Mouse (Mus musculus) hindbrain, embryonic 14.5 days (tissue): Measurements from ENCODE around the gene P2ry2. TPM values are rescaled to one million over a fixed set of nuclear protein-coding genes. Genes with fewer than 3 reads are reported as not detected.

Experiments used
- ATAC-seq: fragments of 200-750 bp; cut with Nextera tagmentation; 2 replicates; pipeline ENCODE4 v1.8.0; 2017; ENCODE audit warnings: moderate number of reproducible peaks, mild to moderate bottlenecking, moderate TSS enrichment, moderate library complexity; ENCODE audit not compliant: low FRiP score
- DNase-seq: peaks from one replicate; pipeline ENCODE4 v3.0.0-alpha.2; 2015; ENCODE audit warnings: low spot score
- H3K27ac ChIP-seq: fragments of 300-500 bp; sonication (generic); 2 replicates; pipeline ENCODE4 v1.5.1; 2014; ENCODE audit warnings: mild to moderate bottlenecking, moderate library complexity
- H3K27me3 ChIP-seq: fragments of 300-500 bp; sonication (generic); 2 replicates; pipeline ENCODE4 v1.6.1; 2014; ENCODE audit warnings: mild to moderate bottlenecking, low read length, mixed read lengths; ENCODE audit not compliant: control insufficient read depth, insufficient read depth
- H3K36me3 ChIP-seq: fragments of 300-500 bp; sonication (generic); replicated peaks from 2 replicates; pipeline ENCODE4 v1.6.1; 2014; ENCODE audit not compliant: control insufficient read depth, insufficient read depth
- H3K4me1 ChIP-seq: fragments of 300-500 bp; sonication (generic); replicated peaks from 2 replicates; pipeline ENCODE4 v1.6.1; 2014; ENCODE audit warnings: antibody characterized with exemption, low read length, mixed read lengths; ENCODE audit not compliant: control insufficient read depth, insufficient read depth
- H3K4me2 ChIP-seq: fragments of 300-500 bp; sonication (generic); replicated peaks from 2 replicates; pipeline ENCODE4 v1.6.1; 2014; ENCODE audit warnings: mild to moderate bottlenecking, moderate library complexity
- H3K4me3 ChIP-seq: fragments of 300-500 bp; sonication (generic); replicated peaks from 2 replicates; pipeline ENCODE4 v1.5.1; 2014; ENCODE audit warnings: mild to moderate bottlenecking, low read length
- H3K9ac ChIP-seq: fragments of 300-500 bp; sonication (generic); 2 replicates; pipeline ENCODE4 v1.6.1; 2014
- H3K9me3 ChIP-seq: fragments of 300-500 bp; sonication (generic); 2 replicates; pipeline ENCODE4 v1.6.1; 2016; ENCODE audit warnings: low read length; ENCODE audit not compliant: control insufficient read depth
- WGBS: fragments of 180-500 bp; shearing (Covaris S2); extraction: QIAGEN DNeasy Blood & Tissue Kit; methylation state at CpG from one replicate; pipeline ENCODE4 v1.1.7; 2014; 5-methylcytosine and 5-hydroxymethylcytosine counted together
- polyA plus RNA-seq: library from polyadenylated mRNA; unstranded; fragments of >200 nt; fragmentation: Nextera tagmentation; extraction: Ambion mirVana; gene quantifications from 2 replicates; pipeline ENCODE4 v1.2.1, GENCODE M21; 2014

The P2ry2 gene
- polyA plus RNA-seq, 1 experiment from 2014 or later, result 0.20 TPM

DNA sequence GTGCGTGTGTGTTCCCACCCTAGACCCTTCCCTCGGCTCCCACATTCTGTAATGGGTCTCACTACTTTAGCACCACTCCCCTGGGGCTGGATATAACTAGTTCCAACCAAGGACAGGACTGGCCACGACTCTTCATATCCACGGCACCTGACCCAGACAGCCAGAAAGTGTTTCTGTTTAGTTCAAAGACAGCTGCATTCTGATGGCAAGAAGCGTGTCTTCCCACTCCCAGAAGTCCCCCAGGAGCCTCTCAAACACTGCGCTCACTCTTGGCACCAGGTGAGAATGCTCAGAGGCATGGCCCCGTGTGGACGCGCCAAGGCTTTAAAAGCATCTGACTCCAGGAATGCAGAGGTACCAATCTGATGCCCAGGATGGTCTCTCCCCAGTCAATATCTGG, 16.3 kb upstream of the P2ry2 start:
- ATAC-seq (no peak), DNase-seq (no peak)
- no peak overlapping the region for H3K4me2 ChIP-seq
- H3K27ac ChIP-seq, result no peak overlapping the region
- H3K4me1 ChIP-seq, result no peaks in the 10 kb centered on the region
- H3K36me3 ChIP-seq, result no peaks in the 10 kb centered on the region
- no peaks in the 10 kb centered on the region for H3K27me3 ChIP-seq
- WGBS, result 93% methylated on average over 9 of the region's 9 CpGs
- no peak overlapping the region for H3K4me3 ChIP-seq
- H3K9me3 ChIP-seq, result no peaks in the 10 kb centered on the region
- H3K9ac ChIP-seq, result no peak overlapping the region

DNA sequence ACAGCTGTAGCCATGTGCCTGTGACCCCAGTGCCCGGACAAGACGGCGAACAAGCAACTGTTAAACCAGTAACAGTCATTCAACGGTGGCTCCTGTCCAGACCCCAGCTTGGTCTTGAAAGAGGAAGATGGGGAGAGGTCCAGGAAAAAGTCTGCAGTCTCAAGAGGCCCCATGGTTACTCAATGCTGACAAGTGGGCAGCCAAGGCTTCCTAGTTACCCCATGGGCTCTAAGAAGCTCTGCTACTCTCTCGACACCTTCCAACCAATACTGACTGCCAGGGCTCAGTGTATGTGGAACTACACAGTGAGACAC, 15.7 kb upstream of the P2ry2 start:
- no peak overlapping the region for H3K9ac ChIP-seq
- no peaks in the 10 kb centered on the region for H3K36me3 ChIP-seq
- H3K27me3 ChIP-seq, result no peaks in the 10 kb centered on the region
- ATAC-seq (no peak), DNase-seq (no peak)
- no peak overlapping the region for H3K4me3 ChIP-seq
- H3K27ac ChIP-seq, result no peak overlapping the region
- WGBS, result 90% methylated on average over 5 of the region's 5 CpGs
- no peak overlapping the region for H3K4me2 ChIP-seq
- no peaks in the 10 kb centered on the region for H3K4me1 ChIP-seq
- no peaks in the 10 kb centered on the region for H3K9me3 ChIP-seq

DNA sequence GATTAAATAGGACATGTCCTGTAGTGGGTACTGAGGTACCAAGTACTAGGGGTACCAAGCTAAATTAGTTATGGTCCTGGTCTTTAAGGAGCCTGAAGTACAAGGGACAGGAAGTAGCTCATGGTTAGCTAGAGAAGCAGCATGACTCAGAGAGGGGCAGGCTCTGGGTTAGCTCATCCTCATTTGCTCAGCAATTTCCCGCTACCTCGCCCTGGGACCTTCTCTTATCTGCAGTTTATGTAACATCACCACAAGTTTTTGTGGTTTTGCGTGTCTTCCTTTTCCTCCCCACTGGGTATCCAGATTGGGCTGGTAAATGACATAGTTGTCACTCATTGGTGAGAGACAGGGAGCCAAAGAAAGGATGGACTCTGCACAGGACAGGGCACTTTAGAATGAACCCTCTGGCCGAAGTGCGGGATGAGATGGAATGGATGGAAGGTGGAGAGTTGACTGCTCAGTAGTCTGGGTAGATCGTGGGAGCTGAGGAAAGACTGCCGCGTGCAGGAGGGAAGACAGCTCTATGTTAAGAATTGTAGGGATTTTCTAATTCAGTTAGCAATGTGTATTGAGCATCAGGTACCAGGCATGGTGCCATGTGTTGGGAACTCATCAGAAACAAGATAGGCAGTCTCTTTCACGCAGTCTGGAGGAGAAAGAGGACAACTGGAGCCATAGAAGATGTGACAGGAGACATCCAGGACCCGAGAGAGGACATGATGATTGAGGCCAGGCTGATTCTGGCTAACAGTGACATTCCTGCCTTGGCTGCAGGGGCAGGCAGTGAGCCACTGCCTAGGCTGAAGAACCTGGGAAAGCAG, 15.2 kb upstream of the P2ry2 start:
- no peak overlapping the region for H3K4me2 ChIP-seq
- no peaks in the 10 kb centered on the region for H3K27me3 ChIP-seq
- 91% methylated on average over 10 of the region's 10 CpGs for WGBS
- H3K9me3 ChIP-seq, result no peaks in the 10 kb centered on the region
- H3K27ac ChIP-seq, result no peak overlapping the region
- H3K36me3 ChIP-seq, result no peaks in the 10 kb centered on the region
- H3K9ac ChIP-seq, result no peak overlapping the region
- H3K4me1 ChIP-seq, result no peaks in the 10 kb centered on the region
- no peak overlapping the region for H3K4me3 ChIP-seq
- no peak for ATAC-seq
- DNase-seq, result no peak

DNA sequence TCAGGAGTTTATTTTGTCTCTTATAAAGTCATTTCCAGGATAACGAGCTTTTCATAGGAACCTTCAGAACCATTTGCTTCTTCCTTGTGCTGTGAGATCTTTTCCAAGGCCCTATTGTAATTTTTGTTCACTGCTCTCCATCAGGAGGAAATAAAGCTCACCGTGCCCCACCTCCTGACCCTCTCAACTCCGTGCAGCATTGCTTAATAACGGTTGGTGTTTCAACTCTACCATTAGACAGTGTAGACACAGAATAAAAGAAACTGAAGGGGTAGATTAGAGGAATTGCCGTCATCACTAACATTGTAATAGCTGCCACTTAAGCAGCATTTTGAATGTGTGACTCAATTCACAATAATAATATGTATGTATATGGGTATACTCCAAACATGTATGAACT, 14.2 kb upstream of the P2ry2 start:
- no peaks in the 10 kb centered on the region for H3K27me3 ChIP-seq
- no peak overlapping the region for H3K27ac ChIP-seq
- DNase-seq (no peak), ATAC-seq (no peak)
- H3K9ac ChIP-seq, result no peak overlapping the region
- no peaks in the 10 kb centered on the region for H3K4me1 ChIP-seq
- 62% methylated on average over 5 of the region's 5 CpGs for WGBS
- no peaks in the 10 kb centered on the region for H3K9me3 ChIP-seq
- H3K36me3 ChIP-seq, result no peaks in the 10 kb centered on the region
- H3K4me2 ChIP-seq, result no peak overlapping the region
- no peak overlapping the region for H3K4me3 ChIP-seq

DNA sequence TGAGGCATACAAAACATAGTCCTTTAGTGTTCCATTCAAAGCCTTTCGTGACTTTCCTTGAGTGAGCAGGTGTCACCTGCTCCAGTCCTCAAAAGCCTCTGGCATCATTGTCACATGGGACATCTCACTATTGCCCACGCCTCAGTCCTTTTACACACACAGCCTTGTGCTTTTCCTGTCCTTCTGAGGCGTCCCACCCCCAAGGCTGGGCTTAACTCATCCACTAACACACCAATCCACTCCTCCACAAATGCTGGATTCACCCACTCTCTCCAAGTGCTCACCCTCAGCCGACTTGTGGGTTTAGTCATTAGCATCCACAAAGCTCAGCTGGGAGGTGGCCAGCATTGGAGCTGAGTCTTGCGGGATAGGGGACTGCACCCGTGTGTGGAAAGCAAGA, 4.8 kb upstream of the P2ry2 start:
- Histone ChIP-seq H3K4me2 (no peak overlapping the region), H3K36me3 (no peaks in the 10 kb centered on the region), H3K9me3 (no peaks in the 10 kb centered on the region), H3K27me3 (peaks cover 11% of the 10 kb centered on the region), H3K9ac (no peak overlapping the region), H3K4me1 (0 out of 2 replicates have a peak, but pooled peaks cover 5% of the 10 kb centered on the region), H3K27ac (no peak overlapping the region), H3K4me3 (no peak overlapping the region)
- 56% methylated on average over 6 of the region's 6 CpGs for WGBS
- DNase-seq, result no peak
- ATAC-seq, result no peak

DNA sequence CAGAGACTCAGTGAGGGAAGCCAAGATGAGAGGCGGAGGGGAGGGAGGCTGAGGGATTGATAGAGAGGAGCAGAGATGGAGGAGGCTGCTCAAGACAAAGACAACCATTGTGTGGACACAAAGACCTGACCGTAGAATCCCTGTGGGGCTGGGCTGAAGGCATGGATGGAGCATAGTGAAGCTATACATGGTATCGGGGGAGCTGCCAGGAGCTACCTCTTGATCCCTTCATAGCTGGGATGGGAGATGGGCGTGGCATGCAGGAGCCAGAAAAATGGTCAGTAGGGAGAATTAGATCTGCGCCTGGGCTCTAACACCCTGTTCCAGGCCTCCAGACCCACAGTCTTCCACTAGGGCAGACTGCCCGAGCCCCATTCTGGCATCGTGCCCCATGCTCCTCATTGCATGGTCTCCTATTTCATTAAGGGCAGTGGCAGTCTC, 4.4 kb upstream of the P2ry2 start:
- 56% methylated on average over 7 of the region's 7 CpGs for WGBS
- H3K27me3 ChIP-seq, result peaks cover 15% of the 10 kb centered on the region
- no peak overlapping the region for H3K27ac ChIP-seq
- no peak overlapping the region for H3K4me3 ChIP-seq
- H3K36me3 ChIP-seq, result no peaks in the 10 kb centered on the region
- H3K4me2 ChIP-seq, result no peak overlapping the region
- ATAC-seq (peak; percentile 31; the same call in 1 of the 2 replicates), DNase-seq (no peak)
- H3K9ac ChIP-seq, result no peak overlapping the region
- 0 out of 2 replicates have a peak, but pooled peaks cover 5% of the 10 kb centered on the region for H3K4me1 ChIP-seq
- H3K9me3 ChIP-seq, result no peaks in the 10 kb centered on the region

DNA sequence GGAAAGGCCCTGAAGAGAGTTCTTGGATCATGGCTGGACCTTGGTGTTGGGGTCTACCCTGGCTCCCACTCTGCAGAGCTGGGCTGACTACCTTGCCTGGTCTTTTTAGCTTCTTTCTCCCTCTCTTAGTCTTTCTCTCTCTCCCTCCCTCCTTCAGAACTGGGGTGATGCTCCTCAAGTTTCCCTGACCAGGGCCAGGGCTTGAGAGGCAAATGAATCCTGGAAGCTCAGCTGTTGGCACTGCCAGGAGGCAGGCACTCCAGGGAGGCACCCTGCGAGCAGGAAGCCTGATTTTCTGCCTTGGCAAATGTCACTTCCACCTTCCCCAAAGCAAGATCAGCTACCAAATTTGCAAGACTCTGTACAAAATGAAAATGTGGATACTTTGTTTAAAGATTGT, 2.3 kb upstream of the P2ry2 start:
- H3K4me1 ChIP-seq, result 0 out of 2 replicates have a peak, but pooled peaks cover 5% of the 10 kb centered on the region
- no peak for ATAC-seq
- H3K9ac ChIP-seq, result no peak overlapping the region
- H3K36me3 ChIP-seq, result no peaks in the 10 kb centered on the region
- H3K27me3 ChIP-seq, result peaks cover 36% of the 10 kb centered on the region
- no peak overlapping the region for H3K4me3 ChIP-seq
- H3K4me2 ChIP-seq, result no peak overlapping the region
- DNase-seq, result no peak
- no peak overlapping the region for H3K27ac ChIP-seq
- H3K9me3 ChIP-seq, result no peaks in the 10 kb centered on the region
- 57% methylated on average over 1 of the region's 1 CpGs for WGBS

DNA sequence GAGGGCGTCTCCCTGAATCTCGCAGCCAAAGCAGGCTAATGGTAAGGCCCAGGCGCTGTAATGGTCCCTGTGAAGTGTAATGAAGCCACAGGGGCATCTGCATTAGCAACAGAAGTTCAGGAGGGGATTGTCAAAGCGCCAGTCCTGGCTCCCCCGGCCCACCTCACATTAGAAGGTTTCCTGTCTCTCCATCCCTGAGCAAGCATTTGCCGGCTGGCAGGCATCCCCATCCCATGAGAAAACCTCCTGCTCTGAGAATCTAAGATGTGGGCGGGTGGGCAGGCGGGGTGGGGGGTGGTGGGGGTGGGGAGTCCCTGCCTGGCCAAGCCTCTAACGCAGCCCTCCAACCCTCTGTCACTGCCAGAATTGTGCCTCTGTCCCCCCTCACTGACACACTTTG, 1.4 kb upstream of the P2ry2 start:
- DNase-seq, result no peak

DNA sequence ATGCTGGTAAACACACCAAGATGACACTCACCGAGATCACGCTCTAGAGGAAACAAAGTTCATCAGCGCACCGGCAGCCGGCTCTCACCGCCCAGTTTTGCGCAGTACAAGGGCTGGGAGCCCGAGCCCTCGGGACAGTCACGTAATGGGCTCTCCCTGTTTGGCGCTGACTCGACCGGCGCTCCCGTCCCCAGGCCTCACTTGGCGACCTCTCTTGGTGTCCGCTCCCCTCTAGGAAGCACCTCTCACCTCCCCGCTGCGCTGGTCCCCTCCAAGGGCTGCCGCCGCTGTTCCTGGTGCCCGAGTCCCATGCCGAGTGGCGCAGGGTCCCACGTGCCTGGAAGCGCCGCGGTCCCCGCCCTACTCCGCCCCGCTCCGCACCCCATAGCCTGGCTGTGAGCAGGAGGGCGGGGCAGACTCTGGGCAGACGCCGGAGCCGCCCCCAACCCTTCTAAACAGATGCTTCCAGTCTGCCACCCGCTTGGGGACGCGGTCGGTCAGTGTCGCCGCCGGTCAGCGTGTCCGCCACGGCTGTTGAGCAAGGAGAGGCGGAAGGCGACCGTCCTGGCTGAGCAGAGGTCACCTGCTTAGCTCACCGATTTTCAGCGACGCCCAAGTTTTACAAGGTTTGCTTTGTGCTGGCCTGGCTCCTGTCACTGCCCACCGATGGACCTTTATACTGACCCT, 842 bp downstream of the P2ry2 start:
- ATAC-seq, result peak; percentile 76
- no peak for DNase-seq
- Histone ChIP-seq H3K4me1 (0 out of 2 replicates have a peak, but pooled peaks cover 5% of the 10 kb centered on the region), H3K9ac (peak overlapping the region; percentile 49), H3K27ac (no peak overlapping the region), H3K4me3 (peak overlapping the region; percentile 44), H3K9me3 (no peaks in the 10 kb centered on the region), H3K36me3 (no peaks in the 10 kb centered on the region), H3K27me3 (peaks cover 54% of the 10 kb centered on the region), H3K4me2 (peak overlapping the region; percentile 93)
- WGBS, result under 1% methylated on average over 51 of the region's 53 CpGs

More for the DNA sequence above, 1.4 kb upstream of the P2ry2 start:
- peaks cover 45% of the 10 kb centered on the region for H3K27me3 ChIP-seq
- H3K4me2 ChIP-seq, result no peak overlapping the region
- no peaks in the 10 kb centered on the region for H3K9me3 ChIP-seq
- H3K4me1 ChIP-seq, result 0 out of 2 replicates have a peak, but pooled peaks cover 5% of the 10 kb centered on the region
- no peak overlapping the region for H3K9ac ChIP-seq
- WGBS, result 13% methylated on average over 9 of the region's 9 CpGs
- no peak overlapping the region for H3K27ac ChIP-seq
- H3K36me3 ChIP-seq, result no peaks in the 10 kb centered on the region
- no peak overlapping the region for H3K4me3 ChIP-seq
- ATAC-seq, result no peak
